Mouse (Mus musculus): ENCODE results near the gene Cdpf1.

Cdpf1 gene

DNA sequence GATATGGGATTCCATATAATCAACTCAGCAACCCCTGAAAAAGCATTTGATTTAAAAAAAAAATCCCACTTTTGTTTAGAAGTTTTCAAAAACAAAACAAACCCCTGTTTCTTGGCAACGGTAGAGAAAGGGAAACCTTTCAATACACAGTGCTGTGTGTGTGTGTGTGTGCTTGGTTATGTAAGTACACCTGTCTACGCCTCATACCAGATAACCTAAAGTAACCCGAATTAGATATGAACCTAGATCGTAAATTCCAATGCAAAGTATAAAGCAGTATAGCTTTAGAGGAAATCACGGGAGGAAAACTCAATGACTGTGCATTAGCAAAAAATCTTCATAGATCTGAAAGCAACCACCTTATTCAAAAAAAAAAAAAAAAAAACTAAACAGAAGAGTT lies 44.8 kb downstream of the Cdpf1 start:
- no peak for DNase-seq (ENCODE audit: extremely low spot score, low read depth, low spot score)

DNA sequence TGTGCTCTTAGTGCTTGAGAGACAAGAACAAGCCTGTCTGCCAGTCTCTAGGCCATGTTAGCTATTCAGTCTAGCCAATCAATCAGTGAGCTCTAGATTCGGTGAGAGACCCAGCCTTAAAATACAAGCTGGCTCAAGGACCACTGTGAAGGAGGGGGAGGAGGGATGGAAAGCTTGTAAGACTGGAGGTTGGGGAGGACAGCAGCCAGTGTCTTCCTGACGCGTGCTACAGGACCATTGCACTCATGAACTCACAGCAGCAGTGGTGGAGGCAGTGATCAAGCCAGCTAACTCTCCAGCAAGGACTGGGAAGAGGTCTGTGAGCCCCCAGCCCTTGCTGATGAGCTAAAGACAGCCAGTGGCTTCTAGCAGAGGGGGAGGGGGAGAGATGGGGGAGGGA lies 46.5 kb downstream of the Cdpf1 start:
- no peak for DNase-seq (ENCODE audit: extremely low spot score, low read depth, low spot score)

DNA sequence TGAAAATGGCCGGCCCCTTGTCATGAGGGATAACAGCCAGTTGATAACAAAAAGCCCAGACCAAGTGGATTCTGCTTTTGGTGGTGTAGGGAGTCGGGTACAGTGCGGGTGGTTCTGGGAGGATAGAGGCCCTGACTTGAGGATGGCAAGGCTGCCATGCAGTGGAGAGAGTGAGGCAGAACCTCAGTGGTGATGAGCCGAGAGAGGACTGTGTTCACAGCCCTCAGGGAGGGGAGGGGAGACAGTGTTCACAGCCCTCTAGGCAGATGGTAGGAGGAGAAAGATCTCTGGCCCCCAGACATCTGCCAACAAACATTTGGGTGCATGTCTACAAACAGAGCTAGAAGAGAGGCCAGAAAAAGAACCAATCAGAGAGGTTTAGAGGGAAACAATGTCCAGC lies 48.7 kb downstream of the Cdpf1 start:
- no peak for DNase-seq (ENCODE audit: extremely low spot score, low read depth, low spot score)

DNA sequence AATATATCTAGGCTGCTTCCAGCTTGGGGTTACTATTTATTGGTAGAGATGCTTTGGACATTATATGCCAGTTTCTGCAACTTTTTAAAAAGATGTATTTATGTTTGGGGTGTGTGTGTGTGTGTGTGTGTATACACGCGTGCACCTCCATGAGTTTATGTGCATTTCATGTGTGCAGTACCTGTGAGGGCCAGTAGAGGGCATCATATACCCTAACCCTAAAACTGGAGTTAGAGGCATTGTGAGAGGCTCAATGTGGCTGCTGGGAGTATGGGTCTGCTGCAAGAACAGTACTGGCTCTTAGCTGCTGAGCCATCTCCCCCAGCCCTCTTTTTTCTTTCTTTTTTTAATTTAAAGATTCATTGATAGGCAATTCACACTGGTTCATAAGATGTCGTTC lies 53.7 kb downstream of the Cdpf1 start:
- no peak for DNase-seq (ENCODE audit: extremely low spot score, low read depth, low spot score)
